Mouse (Mus musculus): ENCODE results near the gene Dbil5. TPM values are rescaled to one million over a fixed set of nuclear protein-coding genes. Genes with fewer than 3 reads are reported as not detected.

The Dbil5 gene
- polyA plus RNA-seq, 1 experiment from 2014 or later = not detected

- WGBS = 74% methylated on average over 12 of the region's 12 CpGs
- no peak overlapping the region for H3K4me2 ChIP-seq
- H3K9me3 ChIP-seq (replicated peaks) = no peaks in the 10 kb centered on the region
- H3K4me1 ChIP-seq = peaks cover 47% of the 10 kb centered on the region
- H3K9ac ChIP-seq = peak overlapping the region; percentile 46; the same call in 1 of the 2 replicates
- ATAC-seq = no peak
- peaks cover 9% of the 10 kb centered on the region; the same call in 1 of the 2 replicates for H3K36me3 ChIP-seq (ENCODE audit: poor library complexity, severe bottlenecking)
- no peak overlapping the region for H3K4me3 ChIP-seq
- peaks cover 8% of the 10 kb centered on the region; the same call in 1 of the 2 replicates for H3K27me3 ChIP-seq
- H3K27ac ChIP-seq = 0 out of 2 replicates have a peak overlapping the region, but pooled peaks have one; percentile 35
These were observed 43.8 kb downstream of the Dbil5 start for GRCm38 (mm10) chr11:76261224-76261623.

- H3K4me1 ChIP-seq = peaks cover 58% of the 10 kb centered on the region
- peak overlapping the region; percentile 39; the same call in 1 of the 2 replicates for H3K9ac ChIP-seq
- H3K9me3 ChIP-seq (replicated peaks) = no peaks in the 10 kb centered on the region
- no peak for ATAC-seq
- peak overlapping the region; percentile 19; the same call in 1 of the 2 replicates for H3K27ac ChIP-seq
- peaks cover 8% of the 10 kb centered on the region; the same call in 1 of the 2 replicates for H3K27me3 ChIP-seq
- peaks cover 9% of the 10 kb centered on the region; the same call in 1 of the 2 replicates for H3K36me3 ChIP-seq (ENCODE audit: poor library complexity, severe bottlenecking)
- no peak overlapping the region for H3K4me3 ChIP-seq
- 11% methylated on average over 19 of the region's 19 CpGs for WGBS
- H3K4me2 ChIP-seq = peak overlapping the region; percentile 7; the same call in 1 of the 2 replicates
These were observed 45.4 kb downstream of the Dbil5 start for GRCm38 (mm10) chr11:76262611-76263351.

- Histone ChIP-seq H3K4me3 (no peak overlapping the region), H3K27me3 (peaks cover 14% of the 10 kb centered on the region; the same call in 1 of the 2 replicates), H3K4me2 (peak overlapping the region; percentile 20), H3K4me1 (peaks cover 38% of the 10 kb centered on the region), H3K9me3 (replicated peaks) (no peaks in the 10 kb centered on the region), H3K27ac (peak overlapping the region; percentile 60), H3K36me3 (ENCODE audit: poor library complexity, severe bottlenecking) (peaks cover 4% of the 10 kb centered on the region; the same call in 1 of the 2 replicates), H3K9ac (peak overlapping the region; percentile 58)
- 20% methylated on average over 7 of the region's 7 CpGs for WGBS
- ATAC-seq = no peak
These were observed 50.1 kb downstream of the Dbil5 start for GRCm38 (mm10) chr11:76267550-76267949.

GRCm38 (mm10) chr11:76268001-76268459 lies 50.6 kb downstream of the Dbil5 start:
- Histone ChIP-seq H3K4me2 (peak overlapping the region; percentile 20), H3K9me3 (replicated peaks) (no peaks in the 10 kb centered on the region), H3K27ac (peak overlapping the region; percentile 60), H3K4me3 (no peak overlapping the region), H3K4me1 (peaks cover 34% of the 10 kb centered on the region), H3K9ac (peak overlapping the region; percentile 58), H3K36me3 (ENCODE audit: poor library complexity, severe bottlenecking) (peaks cover 4% of the 10 kb centered on the region; the same call in 1 of the 2 replicates), H3K27me3 (peaks cover 14% of the 10 kb centered on the region; the same call in 1 of the 2 replicates)
- 5% methylated on average over 5 of the region's 5 CpGs for WGBS
- peak; percentile 69 for ATAC-seq

Other genes with a start within 250 kb of the Dbil5 start
- 1.5 and 1.9 TPM in 2 replicates for gene 1700016K19Rik, start 217.7 kb upstream of the Dbil5 start, polyA plus RNA-seq (2015; fragmentation: Nextera tagmentation; extraction: Ambion mirVana)
- gene Rflnb, start 189.8 kb upstream of the Dbil5 start, polyA plus RNA-seq (2015; fragmentation: Nextera tagmentation; extraction: Ambion mirVana) = 4.9 and 5.3 TPM in 2 replicates
- gene Vps53, start 38.0 kb upstream of the Dbil5 start, polyA plus RNA-seq (2015; fragmentation: Nextera tagmentation; extraction: Ambion mirVana) = 55.6 and 59.8 TPM in 2 replicates
- gene Fam57a, start 37.9 kb upstream of the Dbil5 start, polyA plus RNA-seq (2015; fragmentation: Nextera tagmentation; extraction: Ambion mirVana) = 20.8 and 25.5 TPM in 2 replicates
- gene Gemin4, start 56 bp downstream of the Dbil5 start, polyA plus RNA-seq (2015; fragmentation: Nextera tagmentation; extraction: Ambion mirVana) = 18.3 and 29.0 TPM in 2 replicates
- gene Mrm3, start 26.1 kb downstream of the Dbil5 start, polyA plus RNA-seq (2015; fragmentation: Nextera tagmentation; extraction: Ambion mirVana) = 20.4 and 23.8 TPM in 2 replicates
- gene Glod4, start 26.1 kb downstream of the Dbil5 start, polyA plus RNA-seq (2015; fragmentation: Nextera tagmentation; extraction: Ambion mirVana) = 129 and 133 TPM in 2 replicates
- 23.4 and 29.9 TPM in 2 replicates for gene Nxn, start 181.5 kb downstream of the Dbil5 start, polyA plus RNA-seq (2015; fragmentation: Nextera tagmentation; extraction: Ambion mirVana)
- gene Timm22, start 189.3 kb downstream of the Dbil5 start, polyA plus RNA-seq (2015; fragmentation: Nextera tagmentation; extraction: Ambion mirVana) = 102 and 104 TPM in 2 replicates